Mouse (Mus musculus): ENCODE measurements around the gene Sorcs3. TPM values are rescaled to one million over a fixed set of nuclear protein-coding genes. Genes with fewer than 3 reads are reported as not detected.

Sorcs3 gene
- polyA plus RNA-seq, 1 experiment from 2014 or later, result 0.07 TPM

GRCm38 (mm10) chr19:48850466-48850865, 644.6 kb downstream of the Sorcs3 start:
- ATAC-seq (ENCODE audit: insufficient read depth), result no peak

More at GRCm38 (mm10) chr19:48850466-48850865, 644.6 kb downstream of the Sorcs3 start:
- 59% methylated on average over 1 of the region's 1 CpGs for WGBS (ENCODE audit: insufficient replicate concordance)
- no peaks in the 10 kb centered on the region for H3K27me3 ChIP-seq
- H3K9ac ChIP-seq, result no peak overlapping the region
- H3K27ac ChIP-seq (replicated peaks), result no peak overlapping the region
- no peaks in the 10 kb centered on the region for H3K4me1 ChIP-seq (replicated peaks)
- H3K4me3 ChIP-seq (replicated peaks), result no peak overlapping the region
- no peaks in the 10 kb centered on the region for H3K36me3 ChIP-seq (replicated peaks)
- no peak overlapping the region for H3K4me2 ChIP-seq
- no peaks in the 10 kb centered on the region for H3K9me3 ChIP-seq (replicated peaks)
